Mouse (Mus musculus): Measurements from ENCODE around the gene Eepd1.

Eepd1 gene

GRCm38 (mm10) chr9:25489221-25489960 lies 8.0 kb downstream of the Eepd1 start:
- in situ Hi-C loops (cut with MseI, MboI): no loop called here

DNA sequence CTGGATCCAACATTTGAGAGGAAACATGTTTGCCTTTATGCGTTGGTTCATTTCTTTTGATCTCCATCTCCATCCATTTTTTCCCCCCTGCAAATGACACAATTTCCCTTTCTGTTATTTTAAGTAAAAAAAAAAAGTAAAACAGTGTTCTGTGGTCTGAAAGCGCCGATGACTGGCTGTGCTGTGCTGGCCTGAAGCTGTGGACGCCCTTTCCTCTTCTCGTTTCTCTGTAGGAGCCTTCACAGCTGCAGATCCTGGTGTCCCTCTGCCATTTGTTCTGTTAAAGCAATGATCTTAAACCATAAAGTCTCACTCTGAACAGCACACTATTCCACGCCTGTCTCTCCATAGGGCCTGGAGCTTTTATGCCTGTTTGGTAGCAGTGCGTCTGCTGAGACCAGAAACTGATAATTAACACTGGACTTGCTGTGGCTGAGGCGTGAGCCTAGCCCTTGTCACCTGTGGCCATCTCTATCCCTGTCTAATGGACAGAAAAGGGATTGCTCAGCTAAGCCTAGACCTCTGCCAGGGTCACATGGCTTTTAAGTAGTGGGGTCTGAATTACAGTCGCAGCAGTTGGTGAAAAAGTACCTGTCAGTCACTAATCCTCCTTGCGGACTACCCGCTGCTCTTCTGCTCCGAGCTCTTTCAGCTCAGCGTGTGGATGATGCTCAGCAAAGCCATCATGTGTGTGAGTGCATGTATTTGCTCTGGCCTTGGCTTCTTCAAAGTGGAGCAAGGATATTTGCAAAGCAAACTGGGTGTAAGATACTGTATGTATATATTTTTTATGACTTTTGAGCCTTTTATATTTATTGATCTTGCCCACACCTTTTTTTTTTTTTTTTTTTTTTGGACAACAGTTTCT lies 9.2 kb downstream of the Eepd1 start:
- in situ Hi-C loops (cut with MseI, MboI): no loop called here

DNA sequence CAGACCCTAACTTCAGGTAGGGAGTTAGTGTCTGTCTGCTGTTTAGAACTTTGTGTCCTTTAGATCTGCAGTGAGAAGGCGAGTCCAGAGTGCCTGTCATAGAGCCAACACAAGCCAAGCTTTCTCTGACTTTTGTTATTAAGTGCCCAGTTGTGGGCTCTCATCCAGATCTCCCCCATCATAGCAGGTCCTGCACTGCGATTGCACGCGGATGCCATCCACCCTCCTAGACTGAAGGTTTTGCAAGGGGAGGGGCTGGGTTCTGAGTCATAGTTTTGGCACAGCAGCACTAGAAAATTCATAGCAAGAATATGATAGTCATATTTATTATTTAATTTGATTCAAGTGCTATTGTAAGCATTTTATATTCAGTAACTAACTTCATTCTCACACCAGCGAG lies 12.6 kb downstream of the Eepd1 start:
- in situ Hi-C loops (cut with MseI, MboI): no loop called here

DNA sequence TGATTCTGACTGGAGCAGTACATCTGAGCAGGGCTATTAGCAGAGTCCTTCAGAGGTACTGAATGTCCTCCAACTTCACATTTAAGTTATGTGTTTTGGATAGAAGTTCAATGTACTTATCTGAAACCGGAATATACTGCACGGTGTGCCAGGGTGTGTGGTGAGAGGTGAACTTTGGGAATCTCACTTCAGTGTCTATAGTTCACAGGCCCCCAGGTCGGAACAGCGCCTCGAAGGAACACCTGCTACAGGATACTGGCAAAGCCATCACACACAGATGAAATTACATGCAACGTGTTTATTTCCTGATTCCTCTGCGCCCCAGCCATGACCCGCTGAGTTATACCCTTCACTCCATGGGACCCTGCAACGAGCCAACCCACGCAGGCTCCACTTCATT lies 14.3 kb downstream of the Eepd1 start:
- in situ Hi-C loops (cut with MseI, MboI): no loop called here

DNA sequence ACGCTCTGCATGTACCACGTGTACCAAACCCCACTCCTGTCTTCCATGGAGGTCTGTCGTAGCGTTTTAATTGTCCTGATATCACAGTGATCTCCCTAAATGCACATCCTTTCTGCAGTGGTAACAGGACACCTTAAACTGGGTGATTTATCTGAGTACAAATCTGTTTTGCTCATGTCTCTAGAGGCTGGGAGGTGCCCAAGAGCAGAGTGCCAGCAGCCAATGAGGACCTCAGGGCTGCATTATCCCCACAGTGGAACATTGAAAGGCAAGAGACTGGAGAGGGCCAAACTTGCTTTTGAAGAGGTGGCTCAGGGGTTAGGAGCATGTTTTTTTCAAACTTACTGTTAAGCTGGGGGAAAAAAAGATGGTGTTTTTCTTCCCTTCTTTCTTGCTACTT lies 14.8 kb downstream of the Eepd1 start:
- in situ Hi-C loops (cut with MseI, MboI): no loop called here

DNA sequence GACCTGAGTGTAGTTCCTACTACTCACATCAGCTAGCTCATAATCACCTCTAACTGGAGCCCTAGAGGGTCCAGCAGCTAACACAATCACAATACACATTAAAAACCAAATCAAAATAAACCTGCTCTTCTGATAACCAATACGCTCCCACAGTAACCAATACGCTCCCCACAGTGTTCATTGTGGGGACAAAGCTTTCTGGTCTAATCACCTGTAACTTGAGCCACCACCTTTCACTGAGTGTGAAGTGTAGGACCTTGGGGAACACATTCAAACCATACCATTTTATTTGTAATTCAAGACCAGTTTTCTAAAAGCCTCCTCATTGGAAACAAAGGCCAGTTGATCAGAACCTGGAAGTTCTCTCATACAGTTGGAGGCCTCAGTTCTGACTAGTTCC lies 15.4 kb downstream of the Eepd1 start:
- in situ Hi-C loops (cut with MseI, MboI): no loop called here

- in situ Hi-C loops (cut with MseI, MboI): no loop called here
These were observed 17.4 kb downstream of the Eepd1 start for GRCm38 (mm10) chr9:25498770-25499169.

GRCm38 (mm10) chr9:25499306-25499705 lies 18.0 kb downstream of the Eepd1 start:
- in situ Hi-C loops (cut with MseI, MboI): no loop called here

GRCm38 (mm10) chr9:25500031-25500430 lies 18.7 kb downstream of the Eepd1 start:
- in situ Hi-C loops (cut with MseI, MboI): no loop called here

- in situ Hi-C loops (cut with MseI, MboI): no loop called here
These were observed 27.5 kb downstream of the Eepd1 start for GRCm38 (mm10) chr9:25508825-25509224.

GRCm38 (mm10) chr9:25510572-25510971 lies 29.2 kb downstream of the Eepd1 start:
- in situ Hi-C loops (cut with MseI, MboI): no loop called here

DNA sequence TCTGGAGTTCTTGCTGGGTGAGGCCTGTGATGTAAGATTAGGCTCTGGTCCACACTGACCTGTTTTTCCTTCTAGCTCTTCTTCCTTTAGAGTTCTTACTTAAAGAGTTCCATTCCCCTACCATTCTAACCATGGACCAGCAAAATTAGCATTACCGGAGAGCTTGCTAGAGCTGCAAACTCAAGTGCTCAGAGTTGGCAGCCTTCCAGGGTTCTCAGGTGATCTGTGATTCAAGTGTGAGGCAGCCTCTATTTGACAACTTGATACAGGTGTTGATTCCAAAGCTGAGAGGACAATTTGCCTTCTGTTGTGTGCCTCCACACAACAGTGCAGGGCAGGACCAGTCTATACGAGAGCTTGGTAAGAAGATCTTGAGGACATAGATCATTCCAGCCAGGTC lies 31.7 kb downstream of the Eepd1 start:
- in situ Hi-C loops (cut with MseI, MboI): no loop called here

DNA sequence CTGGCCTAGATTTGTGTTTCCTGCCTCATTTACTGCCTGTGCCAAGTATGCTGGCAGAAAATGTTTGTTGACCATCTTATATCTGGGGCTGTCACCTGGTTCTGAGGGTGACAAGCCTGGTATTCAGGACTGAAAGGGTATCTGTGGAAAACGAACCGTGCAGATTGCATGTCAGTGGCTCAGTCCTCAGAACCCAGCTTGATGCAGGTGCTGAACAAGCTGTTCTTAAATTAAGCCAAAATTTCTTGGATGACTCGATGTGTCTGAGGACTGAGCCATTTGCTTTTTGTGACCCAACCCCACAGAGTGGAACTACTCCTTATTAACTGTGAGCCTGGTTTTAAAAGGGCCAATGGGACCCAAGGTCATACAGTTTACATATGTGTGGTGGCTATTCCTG lies 32.2 kb downstream of the Eepd1 start:
- in situ Hi-C loops (cut with MseI, MboI): no loop called here

GRCm38 (mm10) chr9:25516640-25517039 lies 35.3 kb downstream of the Eepd1 start:
- in situ Hi-C loops (cut with MseI, MboI): no loop called here

DNA sequence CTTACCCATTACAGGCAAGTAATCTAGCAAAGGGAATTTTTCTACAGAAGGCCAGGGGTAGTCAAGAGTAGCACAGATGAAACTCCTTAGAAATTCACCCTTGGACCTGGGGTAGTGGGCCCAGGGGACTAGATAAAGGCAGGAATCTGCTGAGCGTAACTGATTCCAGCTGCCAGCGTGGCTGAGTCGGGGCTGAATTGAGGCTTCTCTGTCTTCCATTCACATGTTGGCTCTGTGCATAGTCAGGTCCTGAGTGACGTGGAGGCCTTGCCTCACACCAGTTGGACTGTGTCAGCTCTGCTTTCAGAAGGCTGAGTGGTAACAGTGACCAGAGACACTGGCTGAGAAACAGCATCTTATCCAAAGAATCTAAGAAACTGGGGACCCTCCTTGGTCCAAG lies 36.6 kb downstream of the Eepd1 start:
- in situ Hi-C loops (cut with MseI, MboI): no loop called here

DNA sequence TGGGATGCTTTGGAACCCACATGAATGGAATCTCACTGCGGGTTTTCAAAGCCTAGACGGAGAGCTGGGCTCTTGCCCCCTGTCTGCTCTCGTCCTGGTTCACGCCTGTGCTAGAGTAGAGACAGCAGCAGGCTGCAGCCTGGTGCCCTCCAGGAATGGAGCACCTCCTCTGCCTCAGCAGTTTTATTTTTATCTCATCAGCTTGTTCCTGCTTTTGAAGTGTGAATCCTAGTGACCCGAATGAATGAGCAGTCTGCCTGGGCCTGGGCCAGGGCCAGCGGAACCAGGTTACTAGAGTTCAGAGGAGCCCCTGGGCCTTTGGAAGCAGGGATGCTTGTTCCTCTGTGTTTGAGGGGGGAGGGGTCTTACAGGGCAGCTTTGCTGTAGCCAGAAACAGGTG lies 37.8 kb downstream of the Eepd1 start:
- in situ Hi-C loops (cut with MseI, MboI): no loop called here

DNA sequence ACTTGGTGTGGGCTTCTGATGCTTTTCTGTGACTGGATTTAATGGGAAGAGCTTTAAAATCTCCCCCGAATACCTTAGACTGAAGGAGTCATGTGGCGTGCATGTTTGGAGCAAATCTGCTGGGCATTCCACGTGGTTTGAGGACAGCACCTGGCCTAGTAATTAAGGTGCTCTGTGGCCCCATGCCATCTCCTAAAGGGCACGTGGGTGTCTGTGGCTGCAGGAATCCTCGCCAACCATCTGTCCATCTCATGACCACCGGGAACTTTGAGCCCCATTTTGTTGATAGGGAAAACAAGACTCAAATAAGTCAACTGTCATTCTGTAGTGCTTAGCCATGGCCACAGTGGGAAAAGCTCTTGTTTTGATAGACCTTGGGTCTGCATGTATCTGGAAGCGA lies 39.5 kb downstream of the Eepd1 start:
- in situ Hi-C loops (cut with MseI, MboI): no loop called here

DNA sequence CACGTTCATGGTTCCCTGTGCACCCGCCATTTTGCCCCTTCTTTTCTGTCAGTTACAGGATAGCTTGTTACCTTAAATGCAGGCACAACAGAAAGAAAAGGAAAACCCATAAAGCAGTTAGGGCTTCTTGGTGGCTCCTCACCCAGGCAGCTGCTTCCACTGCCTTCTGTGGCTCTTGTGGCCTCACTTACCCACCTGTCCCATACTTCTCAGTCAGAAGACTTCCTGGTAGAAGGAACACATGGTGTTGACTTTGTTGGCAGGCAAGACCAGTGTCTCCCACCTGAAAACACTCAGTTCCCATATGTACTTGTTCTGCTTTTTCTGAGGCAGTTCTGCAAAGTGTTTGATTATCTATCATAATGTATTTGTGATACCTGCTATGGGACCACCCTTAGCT lies 40.5 kb downstream of the Eepd1 start:
- in situ Hi-C loops (cut with MseI, MboI): no loop called here

DNA sequence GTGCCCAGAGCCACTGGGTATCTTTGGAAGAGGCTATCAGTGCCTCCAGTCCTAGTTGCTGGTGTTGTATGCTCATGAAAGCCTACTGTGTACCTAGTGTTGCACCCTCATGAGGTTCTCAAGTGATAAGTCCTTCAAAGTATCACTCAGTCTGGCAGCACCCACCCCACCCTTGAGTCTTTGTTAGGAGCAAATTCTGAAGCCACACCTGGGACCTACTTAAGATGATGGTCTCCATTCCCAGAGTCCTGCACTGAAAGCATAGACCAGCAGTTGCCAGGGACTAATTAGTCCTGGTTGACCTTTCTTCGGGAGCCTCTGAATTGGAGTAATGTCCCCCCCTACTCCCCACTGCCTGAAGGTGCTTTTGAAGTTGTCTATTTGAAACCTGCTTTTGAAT lies 45.2 kb downstream of the Eepd1 start:
- in situ Hi-C loops (cut with MseI, MboI): no loop called here

DNA sequence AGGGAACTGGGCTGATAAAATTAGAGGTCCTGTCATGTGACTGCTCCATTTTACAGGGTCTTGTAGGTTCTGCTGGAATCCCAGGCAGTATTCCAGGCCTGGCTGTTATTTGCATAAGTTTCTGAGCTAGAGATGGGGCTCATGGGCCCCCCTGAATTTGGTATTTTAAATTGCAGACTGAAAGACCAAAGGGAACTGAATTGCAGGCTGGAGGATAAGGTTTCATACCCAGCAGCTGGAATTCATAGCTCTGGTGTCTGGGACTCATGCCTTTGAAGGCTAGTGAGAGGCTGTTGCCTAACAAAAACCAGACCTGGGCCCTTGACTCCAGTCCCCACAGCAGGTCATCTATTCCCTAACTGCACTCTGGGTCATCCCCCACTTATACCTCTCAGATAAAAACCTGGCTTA lies 45.6 kb downstream of the Eepd1 start:
- in situ Hi-C loops (cut with MseI, MboI): no loop called here

DNA sequence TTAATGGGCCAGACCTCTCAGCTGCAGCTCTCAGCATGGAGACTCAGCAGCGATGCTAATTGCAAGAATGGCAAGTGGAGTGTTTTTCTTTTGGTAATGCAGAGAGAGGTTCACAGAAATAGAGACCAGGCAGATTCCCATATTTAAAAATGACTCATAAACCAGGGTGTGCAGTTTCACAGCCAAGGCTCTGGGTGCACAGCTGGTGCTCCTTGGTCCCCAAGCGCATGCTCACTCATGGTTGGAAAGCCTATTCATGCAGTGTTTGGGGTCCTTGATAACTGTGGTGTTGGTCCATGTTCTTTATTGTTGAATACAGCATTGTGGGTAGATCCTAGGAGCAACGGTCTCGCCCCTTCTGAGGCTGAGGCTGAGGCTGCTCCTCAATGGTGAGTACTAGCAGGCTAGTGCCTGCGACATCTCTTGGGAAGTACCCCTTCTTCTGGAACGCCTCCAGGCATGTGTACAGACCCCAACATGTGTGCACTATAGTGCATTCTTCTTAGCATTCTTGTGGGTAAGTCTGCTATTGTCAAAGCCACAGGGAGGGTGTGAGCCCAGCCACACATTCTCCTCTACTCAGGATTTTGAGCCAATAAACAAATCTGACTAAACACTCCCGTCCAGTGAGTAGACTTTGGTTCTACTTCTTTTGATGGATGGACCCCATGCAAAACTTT lies 46.2 kb downstream of the Eepd1 start:
- in situ Hi-C loops (cut with MseI, MboI): no loop called here

DNA sequence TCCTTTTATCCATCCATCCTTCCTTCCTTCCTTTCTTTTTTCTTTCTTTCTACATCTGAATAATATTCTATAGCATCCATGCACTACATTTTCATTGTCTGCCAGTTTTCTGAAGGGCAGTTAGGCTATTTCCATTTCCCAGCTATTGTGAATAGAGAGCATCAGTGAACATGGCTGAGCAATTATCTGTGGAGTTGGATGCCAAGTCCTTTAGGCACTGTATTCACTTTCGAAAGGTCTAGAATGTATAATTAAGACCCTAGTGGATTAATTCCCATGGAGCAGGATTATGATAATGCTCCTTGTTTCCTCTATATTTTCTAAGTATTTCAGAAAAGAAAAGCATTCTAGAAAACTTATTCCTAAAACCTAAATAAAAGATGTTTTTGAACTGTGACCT lies 50.3 kb downstream of the Eepd1 start:
- in situ Hi-C loops (cut with MseI, MboI): no loop called here

GRCm38 (mm10) chr9:25532105-25532504 lies 50.8 kb downstream of the Eepd1 start:
- in situ Hi-C loops (cut with MseI, MboI): no loop called here

Measured in mouse trophoblast stem cell (cell line).